Mouse (Mus musculus) gastrocnemius, adult 2 months (tissue): ENCODE data around the gene Ubxn4. TPM values are rescaled to one million over a fixed set of nuclear protein-coding genes. Genes with fewer than 3 reads are reported as not detected.
"Not testable (repeated sequence)": the region's sequence is repeated elsewhere in the genome, so short reads cannot be mapped to it uniquely, and the experiment has no call there.

Source experiments
- DNase-seq: peaks from one replicate; pipeline ENCODE4 v3.0.0; 2022
- H3K27ac ChIP-seq: fragments of 200-600 bp; 2 replicates; pipeline ENCODE4 v1.8.1; 2022; ENCODE audit warnings: mild to moderate bottlenecking
- H3K4me3 ChIP-seq: fragments of 200-600 bp; 2 replicates; pipeline ENCODE4 v1.8.1; 2022; ENCODE audit warnings: mild to moderate bottlenecking, moderate library complexity
- CTCF ChIP-seq: fragments of 200-600 bp; IDR thresholded peaks from 2 replicates; pipeline ENCODE4 v1.8.1; 2022; ENCODE audit warnings: antibody characterized with exemption, mild to moderate bottlenecking, moderate library complexity
- intact Hi-C: fragments of 180-260 bp; cut with DNase I; formaldehyde crosslinking; loops from one replicate; pipeline ENCODE4 v1.15.1; 2025
- total RNA-seq, 2 experiments: library from RNA; stranded (reverse); gene quantifications; 2 replicates each; pipeline ENCODE4 v1.2.3; 2021

The Ubxn4 gene
- total RNA-seq, 2 experiments from 2014 or later, result 46.9 to 47.1 TPM

GRCm38 (mm10) chr1:128281753-128282152 lies 38.0 kb downstream of the Ubxn4 start:
- intact Hi-C loops, result no loop called here
- H3K4me3 ChIP-seq, result no peak overlapping the region
- peak; percentile 35; the same call in 1 of the 2 replicates for TF ChIP-seq CTCF
- H3K27ac ChIP-seq, result no peak overlapping the region
- DNase-seq, result no peak

- no peak for DNase-seq
- no peak; the same call in 1 of the 2 replicates for TF ChIP-seq CTCF
- Histone ChIP-seq H3K27ac (no peak overlapping the region), H3K4me3 (no peak overlapping the region)
- intact Hi-C loops, result no loop called here
Observed at GRCm38 (mm10) chr1:128282924-128283323, 39.2 kb downstream of the Ubxn4 start.

GRCm38 (mm10) chr1:128284157-128284690 lies 40.5 kb downstream of the Ubxn4 start:
- Histone ChIP-seq H3K27ac (no peak overlapping the region), H3K4me3 (no peak overlapping the region)
- TF ChIP-seq CTCF, result no peak
- intact Hi-C loops, result no loop called here
- no peak for DNase-seq

GRCm38 (mm10) chr1:128285136-128285535 lies 41.4 kb downstream of the Ubxn4 start:
- intact Hi-C loops, result no loop called here
- H3K4me3 ChIP-seq, result no peak overlapping the region
- TF ChIP-seq CTCF, result no peak
- no peak for DNase-seq
- H3K27ac ChIP-seq, result no peak overlapping the region

GRCm38 (mm10) chr1:128290295-128290694 lies 46.5 kb downstream of the Ubxn4 start:
- DNase-seq, result no peak
- no peak for TF ChIP-seq CTCF
- intact Hi-C loops, result no loop called here
- Histone ChIP-seq H3K4me3 (no peak overlapping the region), H3K27ac (no peak overlapping the region)

- DNase-seq, result no peak
- intact Hi-C loops, result no loop called here
- TF ChIP-seq CTCF, result no peak
- H3K27ac ChIP-seq, result no peak overlapping the region
- H3K4me3 ChIP-seq, result no peak overlapping the region
Observed at GRCm38 (mm10) chr1:128293524-128293923, 49.8 kb downstream of the Ubxn4 start.

GRCm38 (mm10) chr1:128295296-128295695 lies 51.5 kb downstream of the Ubxn4 start:
- TF ChIP-seq CTCF, result no peak
- H3K27ac ChIP-seq, result no peak overlapping the region
- no peak overlapping the region for H3K4me3 ChIP-seq
- DNase-seq, result no peak
- intact Hi-C loops, result no loop called here

GRCm38 (mm10) chr1:128295717-128296528 lies 52.2 kb downstream of the Ubxn4 start:
- DNase-seq, result no peak
- H3K4me3 ChIP-seq, result no peak overlapping the region
- TF ChIP-seq CTCF, result no peak
- intact Hi-C loops, result no loop called here
- H3K27ac ChIP-seq, result no peak overlapping the region

GRCm38 (mm10) chr1:128303900-128304299 lies 60.1 kb downstream of the Ubxn4 start:
- intact Hi-C loops, result no loop called here
- H3K4me3 ChIP-seq, result no peak overlapping the region
- no peak for DNase-seq
- H3K27ac ChIP-seq, result no peak overlapping the region
- TF ChIP-seq CTCF, result no peak

GRCm38 (mm10) chr1:128309043-128309442 lies 65.3 kb downstream of the Ubxn4 start:
- no peak overlapping the region for H3K27ac ChIP-seq
- intact Hi-C loops, result no loop called here
- DNase-seq, result no peak
- peak; percentile 24; the same call in 1 of the 2 replicates for TF ChIP-seq CTCF
- H3K4me3 ChIP-seq, result no peak overlapping the region

- no peak for DNase-seq
- TF ChIP-seq CTCF, result no peak
- H3K4me3 ChIP-seq, result no peak overlapping the region
- intact Hi-C loops, result no loop called here
- no peak overlapping the region for H3K27ac ChIP-seq
Observed at GRCm38 (mm10) chr1:128314665-128315064, 70.9 kb downstream of the Ubxn4 start.

- H3K27ac ChIP-seq, DNase-seq, intact Hi-C loops, H3K4me3 ChIP-seq: not testable (repeated sequence)
Observed at GRCm38 (mm10) chr1:128319266-128319665, 75.5 kb downstream of the Ubxn4 start.

GRCm38 (mm10) chr1:128323026-128323643 lies 79.4 kb downstream of the Ubxn4 start:
- Histone ChIP-seq H3K4me3 (no peak overlapping the region), H3K27ac (no peak overlapping the region)
- no peak for DNase-seq
- intact Hi-C loops, result no loop called here
- no peak for TF ChIP-seq CTCF
